Mouse (Mus musculus) heart, embryonic 12.5 days (tissue): ENCODE data around the gene Lrguk. TPM values are rescaled to one million over a fixed set of nuclear protein-coding genes. Genes with fewer than 3 reads are reported as not detected.

ENCODE experiments used
- ATAC-seq: fragments of 200-750 bp; cut with Nextera tagmentation; 2 replicates; pipeline ENCODE4 v1.8.0; 2017; ENCODE audit warnings: moderate TSS enrichment, moderate library complexity; ENCODE audit not compliant: insufficient number of reproducible peaks, low FRiP score
- H3K27ac ChIP-seq: fragments of 300-500 bp; sonication (generic); 2 replicates; pipeline ENCODE4 v1.5.1; 2016; ENCODE audit warnings: mild to moderate bottlenecking, moderate library complexity; ENCODE audit not compliant: poor library complexity, severe bottlenecking
- H3K27me3 ChIP-seq: fragments of 300-500 bp; sonication (generic); replicated peaks from 2 replicates; pipeline ENCODE4 v1.6.1; 2016; ENCODE audit warnings: mild to moderate bottlenecking, moderate library complexity
- H3K36me3 ChIP-seq: fragments of 300-500 bp; sonication (generic); 2 replicates; pipeline ENCODE4 v1.6.1; 2016; ENCODE audit warnings: mild to moderate bottlenecking, moderate library complexity
- H3K4me1 ChIP-seq: fragments of 300-500 bp; sonication (generic); replicated peaks from 2 replicates; pipeline ENCODE4 v1.6.1; 2016; ENCODE audit warnings: mild to moderate bottlenecking
- H3K4me2 ChIP-seq: fragments of 300-500 bp; sonication (generic); 2 replicates; pipeline ENCODE4 v1.6.1; 2016; ENCODE audit warnings: mild to moderate bottlenecking, moderate library complexity
- H3K4me3 ChIP-seq: fragments of 300-500 bp; sonication (generic); 2 replicates; pipeline ENCODE4 v1.5.1; 2016; ENCODE audit warnings: mild to moderate bottlenecking
- H3K9ac ChIP-seq: fragments of 300-500 bp; sonication (generic); 2 replicates; pipeline ENCODE4 v1.6.1; 2016; ENCODE audit warnings: mild to moderate bottlenecking, moderate library complexity
- H3K9me3 ChIP-seq: fragments of 300-500 bp; sonication (generic); replicated peaks from 2 replicates; pipeline ENCODE4 v1.6.1; 2016; ENCODE audit warnings: mild to moderate bottlenecking, moderate library complexity
- WGBS: fragments of 180-500 bp; shearing (Covaris S2); methylation state at CpG from one replicate; pipeline ENCODE4 v1.1.7; 2016; 5-methylcytosine and 5-hydroxymethylcytosine counted together
- polyA plus RNA-seq: library from polyadenylated mRNA; unstranded; fragments of >200 nt; fragmentation: Nextera tagmentation; extraction: Ambion mirVana; gene quantifications from 2 replicates; pipeline ENCODE4 v1.2.1, GENCODE M21; 2016

Lrguk gene
- polyA plus RNA-seq, 1 experiment from 2014 or later = 1.1 TPM

- Histone ChIP-seq H3K4me3 (no peak overlapping the region), H3K4me2 (no peak overlapping the region), H3K27me3 (no peaks in the 10 kb centered on the region), H3K27ac (no peak overlapping the region), H3K36me3 (no peaks in the 10 kb centered on the region), H3K4me1 (no peaks in the 10 kb centered on the region; the same call in 1 of the 2 replicates), H3K9me3 (0 out of 2 replicates have a peak, but pooled peaks cover 6% of the 10 kb centered on the region), H3K9ac (no peak overlapping the region)
- no peak for ATAC-seq
- 67% methylated on average over 15 of the region's 15 CpGs for WGBS
Observed at GRCm38 (mm10) chr6:34101531-34102396, 72.5 kb downstream of the Lrguk start.

- H3K27ac ChIP-seq = no peak overlapping the region
- ATAC-seq = no peak
- 0 out of 2 replicates have a peak, but pooled peaks cover 2% of the 10 kb centered on the region for H3K9me3 ChIP-seq
- H3K4me3 ChIP-seq = no peak overlapping the region
- H3K27me3 ChIP-seq = no peaks in the 10 kb centered on the region
- no peak overlapping the region for H3K4me2 ChIP-seq
- H3K4me1 ChIP-seq = no peaks in the 10 kb centered on the region; the same call in 1 of the 2 replicates
- H3K36me3 ChIP-seq = no peaks in the 10 kb centered on the region
- no peak overlapping the region for H3K9ac ChIP-seq
- 88% methylated on average over 17 of the region's 17 CpGs for WGBS
Observed at GRCm38 (mm10) chr6:34103251-34103920, 74.1 kb downstream of the Lrguk start.

- H3K27ac ChIP-seq = no peak overlapping the region
- H3K4me3 ChIP-seq = no peak overlapping the region
- no peak overlapping the region for H3K9ac ChIP-seq
- ATAC-seq = no peak
- no peak overlapping the region for H3K4me2 ChIP-seq
- H3K36me3 ChIP-seq = no peaks in the 10 kb centered on the region
- H3K4me1 ChIP-seq = no peaks in the 10 kb centered on the region
- H3K9me3 ChIP-seq = no peaks in the 10 kb centered on the region
- H3K27me3 ChIP-seq = no peaks in the 10 kb centered on the region
- WGBS = 85% methylated on average over 10 of the region's 10 CpGs
Observed at GRCm38 (mm10) chr6:34110571-34110970, 81.3 kb downstream of the Lrguk start.

- Histone ChIP-seq H3K36me3 (no peaks in the 10 kb centered on the region), H3K9me3 (no peaks in the 10 kb centered on the region), H3K4me2 (no peak overlapping the region), H3K4me1 (no peaks in the 10 kb centered on the region), H3K27me3 (no peaks in the 10 kb centered on the region), H3K27ac (no peak overlapping the region), H3K4me3 (no peak overlapping the region), H3K9ac (no peak overlapping the region)
- WGBS = 71% methylated on average over 6 of the region's 6 CpGs
- no peak for ATAC-seq
Observed at GRCm38 (mm10) chr6:34111406-34111805, 82.2 kb downstream of the Lrguk start.

- H3K27ac ChIP-seq = no peak overlapping the region
- H3K4me3 ChIP-seq = no peak overlapping the region
- H3K27me3 ChIP-seq = no peaks in the 10 kb centered on the region
- no peaks in the 10 kb centered on the region for H3K4me1 ChIP-seq
- no peaks in the 10 kb centered on the region for H3K9me3 ChIP-seq
- H3K4me2 ChIP-seq = no peak overlapping the region
- no peak overlapping the region for H3K9ac ChIP-seq
- 91% methylated on average over 7 of the region's 7 CpGs for whole genome bisulfite sequencing
- ATAC-seq = no peak
- H3K36me3 ChIP-seq = no peaks in the 10 kb centered on the region
Observed at GRCm38 (mm10) chr6:34116838-34117478, 87.7 kb downstream of the Lrguk start.

- Histone ChIP-seq H3K4me2 (no peak overlapping the region), H3K4me1 (peaks cover 3% of the 10 kb centered on the region), H3K27ac (no peak overlapping the region), H3K27me3 (no peaks in the 10 kb centered on the region), H3K4me3 (no peak overlapping the region), H3K36me3 (no peaks in the 10 kb centered on the region), H3K9me3 (no peaks in the 10 kb centered on the region), H3K9ac (no peak overlapping the region)
- ATAC-seq = no peak
- 70% methylated on average over 2 of the region's 2 CpGs for WGBS
Observed at GRCm38 (mm10) chr6:34124401-34124800, 95.2 kb downstream of the Lrguk start.

- WGBS = 38% methylated on average over 2 of the region's 2 CpGs
- ATAC-seq = no peak
- no peak overlapping the region for H3K4me2 ChIP-seq
- H3K27ac ChIP-seq = no peak overlapping the region
- no peaks in the 10 kb centered on the region for H3K9me3 ChIP-seq
- H3K27me3 ChIP-seq = no peaks in the 10 kb centered on the region
- no peak overlapping the region for H3K4me3 ChIP-seq
- H3K36me3 ChIP-seq = no peaks in the 10 kb centered on the region
- peaks cover 3% of the 10 kb centered on the region for H3K4me1 ChIP-seq
- H3K9ac ChIP-seq = no peak overlapping the region
Observed at GRCm38 (mm10) chr6:34129261-34129660, 100.0 kb downstream of the Lrguk start.

- Histone ChIP-seq H3K27me3 (no peaks in the 10 kb centered on the region), H3K9me3 (no peaks in the 10 kb centered on the region), H3K4me3 (no peak overlapping the region), H3K4me2 (no peak overlapping the region), H3K9ac (no peak overlapping the region), H3K27ac (no peak overlapping the region), H3K36me3 (no peaks in the 10 kb centered on the region), H3K4me1 (peaks cover 3% of the 10 kb centered on the region)
- 82% methylated on average over 9 of the region's 9 CpGs for whole genome bisulfite sequencing
- no peak for ATAC-seq
Observed at GRCm38 (mm10) chr6:34132391-34132790, 103.1 kb downstream of the Lrguk start.

GRCm38 (mm10) chr6:34138366-34138765, 109.1 kb downstream of the Lrguk start:
- Histone ChIP-seq H3K4me2 (no peak overlapping the region), H3K27me3 (no peaks in the 10 kb centered on the region), H3K4me1 (no peaks in the 10 kb centered on the region), H3K36me3 (no peaks in the 10 kb centered on the region), H3K4me3 (no peak overlapping the region), H3K27ac (no peak overlapping the region), H3K9me3 (no peaks in the 10 kb centered on the region), H3K9ac (no peak overlapping the region)
- no peak for ATAC-seq
- 79% methylated on average over 3 of the region's 3 CpGs for WGBS

GRCm38 (mm10) chr6:34142931-34143330, 113.7 kb downstream of the Lrguk start:
- Histone ChIP-seq H3K36me3 (no peaks in the 10 kb centered on the region), H3K27me3 (no peaks in the 10 kb centered on the region), H3K27ac (no peak overlapping the region), H3K4me3 (no peak overlapping the region), H3K4me2 (no peak overlapping the region), H3K4me1 (no peaks in the 10 kb centered on the region), H3K9me3 (no peaks in the 10 kb centered on the region; the same call in 1 of the 2 replicates), H3K9ac (no peak overlapping the region)
- 69% methylated on average over 11 of the region's 11 CpGs for WGBS
- no peak for ATAC-seq

- Histone ChIP-seq H3K4me1 (no peaks in the 10 kb centered on the region), H3K9me3 (no peaks in the 10 kb centered on the region; the same call in 1 of the 2 replicates), H3K27me3 (no peaks in the 10 kb centered on the region), H3K27ac (no peak overlapping the region), H3K4me2 (no peak overlapping the region), H3K4me3 (no peak overlapping the region), H3K9ac (no peak overlapping the region), H3K36me3 (no peaks in the 10 kb centered on the region)
- no peak for ATAC-seq
- 50% methylated on average over 6 of the region's 6 CpGs for WGBS
Observed at GRCm38 (mm10) chr6:34146042-34146441, 116.8 kb downstream of the Lrguk start.
